Mouse (Mus musculus) MEL (cell line): ENCODE results near the gene Zfp160. TPM values are rescaled to one million over a fixed set of nuclear protein-coding genes. Genes with fewer than 3 reads are reported as not detected.
A peak's percentile ranks its signal among the peaks of the same experiment; 100 is the strongest.
"Not testable (repeated sequence)": the region's sequence is repeated elsewhere in the genome, so short reads cannot be mapped to it uniquely, and the experiment has no call there.

Experiments
- DNase-seq: peaks from one replicate; pipeline ENCODE4 v3.0.0; 2011; ENCODE audit warnings: low read depth, low spot score
- H3K27ac ChIP-seq: 2 replicates; pipeline ENCODE4 v1.5.1; 2012; ENCODE audit warnings: low read depth, mild to moderate bottlenecking, control low read depth, low read length, moderate library complexity; ENCODE audit not compliant: control insufficient read depth
- H3K27me3 ChIP-seq, 2 experiments: fragments of 150-350 bp in 1 of 2; sonication (generic) in 1 of 2; 2 replicates each; pipeline ENCODE4 v1.6.1; 2012; ENCODE audit warnings: low read length in 2 of 2, mild to moderate bottlenecking in 2 of 2, improper control_type of control experiment in 1 of 2, moderate library complexity in 1 of 2; ENCODE audit not compliant: insufficient read depth in 2 of 2, control insufficient read depth in 1 of 2
- H3K36me3 ChIP-seq, 2 experiments: 2 replicates each; pipeline ENCODE4 v1.6.1; 2012 to 2014; ENCODE audit warnings: low read length in 2 of 2, improper control_type of control experiment in 1 of 2, inconsistent platforms in 1 of 2, mild to moderate bottlenecking in 1 of 2; ENCODE audit not compliant: insufficient read depth in 2 of 2, control insufficient read depth in 1 of 2
- H3K4me1 ChIP-seq, 2 experiments: fragments of 150-350 bp in 1 of 2; sonication (generic) in 1 of 2; 2 replicates each; pipeline ENCODE4 v1.6.1; 2012; ENCODE audit warnings: low read length in 2 of 2, improper control_type of control experiment in 1 of 2, mild to moderate bottlenecking in 1 of 2; ENCODE audit not compliant: insufficient read depth in 2 of 2, control insufficient read depth in 1 of 2
- H3K4me3 ChIP-seq, 2 experiments: fragments of 150-350 bp in 1 of 2; sonication (generic) in 1 of 2; 2 replicates each; pipeline ENCODE4 v1.5.1; 2012; ENCODE audit warnings: low read depth in 2 of 2, low read length in 2 of 2, mild to moderate bottlenecking in 2 of 2, moderate library complexity in 2 of 2, control low read depth in 1 of 2, improper control_type of control experiment in 1 of 2; ENCODE audit not compliant: control insufficient read depth in 1 of 2, insufficient read depth in 1 of 2
- H3K79me2 ChIP-seq: 2 replicates; pipeline ENCODE4 v1.6.1; 2012; ENCODE audit warnings: mild to moderate bottlenecking, low read length, moderate library complexity; ENCODE audit not compliant: control insufficient read depth, poor library complexity, insufficient read depth
- H3K9ac ChIP-seq: 2 replicates; pipeline ENCODE4 v1.6.1; 2012; ENCODE audit warnings: low read depth, mild to moderate bottlenecking, control low read depth, low read length, moderate library complexity; ENCODE audit not compliant: control insufficient read depth, poor library complexity, severe bottlenecking
- H3K9me3 ChIP-seq: fragments of 150-350 bp; sonication (generic); replicated peaks from 2 replicates; pipeline ENCODE4 v1.6.1; 2012; ENCODE audit warnings: mild to moderate bottlenecking, low read length, improper control_type of control experiment, moderate library complexity; ENCODE audit not compliant: insufficient read depth
- BHLHE40 ChIP-seq: IDR thresholded peaks from 2 replicates; pipeline ENCODE4 v1.6.1; 2012; ENCODE audit warnings: low read depth, mild to moderate bottlenecking, inconsistent platforms, low read length, improper control_type of control experiment, borderline replicate concordance
- CHD1 ChIP-seq: IDR thresholded peaks from 2 replicates; pipeline ENCODE4 v1.6.1; 2012; ENCODE audit warnings: low read depth, mild to moderate bottlenecking, inconsistent platforms, low read length, improper control_type of control experiment
- CTCF ChIP-seq, 3 experiments: IDR thresholded peaks in 2 of 3; conservative IDR thresholded peaks in 1 of 3; 2 replicates each; pipeline ENCODE4 v1.5.1; 2011 to 2012; ENCODE audit warnings: low read length in 3 of 3, low read depth in 2 of 3, mild to moderate bottlenecking in 2 of 3, improper control_type of control experiment in 1 of 3, inconsistent platforms in 1 of 3, mixed read lengths in 1 of 3, moderate library complexity in 1 of 3; ENCODE audit not compliant: control insufficient read depth in 1 of 3, insufficient read depth in 1 of 3, poor library complexity in 1 of 3, severe bottlenecking in 1 of 3
- E2F4 ChIP-seq: IDR thresholded peaks from 2 replicates; pipeline ENCODE4 v1.6.1; 2011; ENCODE audit warnings: low read depth, low read length, improper control_type of control experiment, borderline replicate concordance
- GATA1 ChIP-seq: IDR thresholded peaks from 2 replicates; pipeline ENCODE4 v1.6.1; 2011; ENCODE audit warnings: low read depth, low read length, improper control_type of control experiment
- HCFC1 ChIP-seq: IDR thresholded peaks from 2 replicates; pipeline ENCODE4 v1.6.1; 2012; ENCODE audit warnings: low read depth, mild to moderate bottlenecking, inconsistent platforms, low read length, improper control_type of control experiment, moderate library complexity
- JUND ChIP-seq: IDR thresholded peaks from 2 replicates; pipeline ENCODE4 v1.6.1; 2011; ENCODE audit warnings: low read depth, mild to moderate bottlenecking, improper control_type of control experiment, low read length
- MAZ ChIP-seq: IDR thresholded peaks from 2 replicates; pipeline ENCODE4 v1.6.1; 2012; ENCODE audit warnings: low read depth, mild to moderate bottlenecking, inconsistent platforms, low read length, improper control_type of control experiment
- MXI1 ChIP-seq: IDR thresholded peaks from 2 replicates; pipeline ENCODE4 v1.6.1; 2011; ENCODE audit warnings: mild to moderate bottlenecking, low read depth, low read length, improper control_type of control experiment
- MYC ChIP-seq: IDR thresholded peaks from 2 replicates; pipeline ENCODE4 v1.6.1; 2011; ENCODE audit warnings: low read depth, mild to moderate bottlenecking, low read length, improper control_type of control experiment, moderate library complexity
- NELFE ChIP-seq: IDR thresholded peaks from 2 replicates; pipeline ENCODE4 v1.6.1; 2011; ENCODE audit warnings: low read depth, low read length, improper control_type of control experiment
- NRF1 ChIP-seq: IDR thresholded peaks from 2 replicates; pipeline ENCODE4 v1.6.1; 2014; ENCODE audit warnings: low read depth, mild to moderate bottlenecking, inconsistent platforms, low read length, improper control_type of control experiment, moderate library complexity; ENCODE audit not compliant: poor library complexity, insufficient read depth, severe bottlenecking
- POLR2AphosphoS2 ChIP-seq: IDR thresholded peaks from 2 replicates; pipeline ENCODE4 v1.6.1; 2011; ENCODE audit warnings: low read length, improper control_type of control experiment
- RAD21 ChIP-seq: IDR thresholded peaks from 2 replicates; pipeline ENCODE4 v1.6.1; 2011; ENCODE audit warnings: mild to moderate bottlenecking, low read depth, low read length, improper control_type of control experiment
- SIN3A ChIP-seq: IDR thresholded peaks from 2 replicates; pipeline ENCODE4 v1.6.1; 2012; ENCODE audit warnings: low read length, improper control_type of control experiment, inconsistent platforms
- SMC3 ChIP-seq: IDR thresholded peaks from 2 replicates; pipeline ENCODE4 v1.6.1; 2011; ENCODE audit warnings: low read depth, low read length, improper control_type of control experiment
- TAL1 ChIP-seq: IDR thresholded peaks from 2 replicates; pipeline ENCODE4 v1.6.1; 2012; ENCODE audit warnings: mild to moderate bottlenecking, inconsistent platforms, low read length, moderate library complexity, mixed read lengths
- UBTF ChIP-seq: IDR thresholded peaks from 2 replicates; pipeline ENCODE4 v1.6.1; 2012; ENCODE audit warnings: low read depth, mild to moderate bottlenecking, inconsistent platforms, low read length, improper control_type of control experiment, moderate library complexity, borderline replicate concordance; ENCODE audit not compliant: insufficient read depth
- ZC3H11A ChIP-seq: IDR thresholded peaks from 2 replicates; pipeline ENCODE4 v1.6.1; 2012; ENCODE audit warnings: low read depth, mild to moderate bottlenecking, inconsistent platforms, low read length, improper control_type of control experiment
- polyA plus RNA-seq, 2 experiments: library from polyadenylated mRNA; stranded (reverse) in 1 of 2; unstranded in 1 of 2; fragments of >175 nt in 1 of 2; fragments of >200 nt in 1 of 2; gene quantifications; 2 replicates each; pipeline versions ENCODE4 v1.2.1 to v1.2.4; 2012; ENCODE audit warnings: low replicate concordance in 2 of 2, low read depth in 1 of 2; ENCODE audit not compliant: insufficient read length in 2 of 2, insufficient read depth in 1 of 2, missing spikeins in 1 of 2
- total RNA-seq: library from RNA; depleted of rRNA; stranded (reverse); fragments of 300-350 nt; gene quantifications from 2 replicates; pipeline ENCODE4 v1.2.3, GENCODE M21; 2012

Zfp160 gene
- total and polyA plus RNA-seq, 3 experiments, result 7.7 to 11.6 TPM; not detected in 1

GRCm38 (mm10) chr17:21053267-21053666 lies 44.6 kb downstream of the Zfp160 start:
- DNase-seq, result no peak
- no peaks in the 10 kb centered on the region for H3K9me3 ChIP-seq
- no peak overlapping the region for H3K27ac ChIP-seq
- TF ChIP-seq CHD1, result no peak
- peak in 2 of 3 experiments; percentile 20 to 26; a peak in 2 of 6 replicates for TF ChIP-seq CTCF (IDR thresholded peaks at IDR 0.05 in 2 of 3, conservative IDR thresholded peaks at IDR 0.05 in 1 of 3; ENCODE audit: control insufficient read depth in 1 of 3, insufficient read depth in 1 of 3, low read depth in 2 of 3, low read length in 3 of 3, poor library complexity in 1 of 3, severe bottlenecking in 1 of 3)
- TF ChIP-seq SMC3, result peak; percentile 41
- TF ChIP-seq NELFE, result no peak
- TF ChIP-seq E2F4, result no peak
- TF ChIP-seq NRF1, result no peak
- no peak for TF ChIP-seq MAZ
- no peak for TF ChIP-seq TAL1
- peak; percentile 36 for TF ChIP-seq RAD21
- TF ChIP-seq UBTF, result no peak
- no peak for TF ChIP-seq HCFC1
- TF ChIP-seq SIN3A, result no peak
- no peak for TF ChIP-seq GATA1
- H3K79me2 ChIP-seq, result no peaks in the 10 kb centered on the region
- H3K4me3 ChIP-seq, result no peak overlapping the region
- no peaks in the 10 kb centered on the region for H3K36me3 ChIP-seq
- no peaks in the 10 kb centered on the region for H3K27me3 ChIP-seq
- H3K9ac ChIP-seq, result no peak overlapping the region
- H3K4me1 ChIP-seq, result no peaks in the 10 kb centered on the region

GRCm38 (mm10) chr17:21055111-21055510 lies 46.4 kb downstream of the Zfp160 start:
- H3K9me3 ChIP-seq, H3K27me3 ChIP-seq, H3K27ac ChIP-seq, H3K36me3 ChIP-seq, H3K9ac ChIP-seq, H3K4me3 ChIP-seq, H3K79me2 ChIP-seq, H3K4me1 ChIP-seq, DNase-seq: not testable (repeated sequence)

- DNase-seq, result no peak
- no peak overlapping the region for H3K27ac ChIP-seq
- H3K79me2 ChIP-seq, result no peaks in the 10 kb centered on the region
- H3K4me3 ChIP-seq, result no peak overlapping the region
- no peaks in the 10 kb centered on the region for H3K27me3 ChIP-seq
- no peaks in the 10 kb centered on the region for H3K4me1 ChIP-seq
- TF ChIP-seq ZC3H11A (no peak), UBTF (no peak), JUND (no peak), MXI1 (no peak), MYC (no peak), BHLHE40 (no peak), E2F4 (no peak), HCFC1 (no peak), POLR2AphosphoS2 (no peak), TAL1 (no peak)
- TF ChIP-seq, all 39 proteins: peak for 0
- no peak overlapping the region for H3K9ac ChIP-seq
- no peaks in the 10 kb centered on the region for H3K36me3 ChIP-seq
- no peaks in the 10 kb centered on the region for H3K9me3 ChIP-seq
These were observed 56.8 kb downstream of the Zfp160 start for GRCm38 (mm10) chr17:21065501-21065900.
